Mouse (Mus musculus) liver, embryonic 16.5 days (tissue): ENCODE results near the gene Rnf130. TPM values are rescaled to one million over a fixed set of nuclear protein-coding genes. Genes with fewer than 3 reads are reported as not detected.
A peak's percentile ranks its signal among the peaks of the same experiment; 100 is the strongest.

ENCODE experiments used
- ATAC-seq: fragments of 200-750 bp; cut with Nextera tagmentation; 2 replicates; pipeline ENCODE4 v1.8.0; 2017; ENCODE audit warnings: low read depth, mild to moderate bottlenecking, moderate number of reproducible peaks, moderate library complexity
- H3K27ac ChIP-seq: fragments of 300-500 bp; sonication (generic); 2 replicates; pipeline ENCODE4 v1.5.1; 2014; ENCODE audit warnings: mild to moderate bottlenecking, low read length
- H3K27me3 ChIP-seq: fragments of 300-500 bp; sonication (generic); 2 replicates; pipeline ENCODE4 v1.6.1; 2014; ENCODE audit warnings: low read depth, low read length, mixed read lengths; ENCODE audit not compliant: control insufficient read depth, insufficient read depth
- H3K36me3 ChIP-seq: fragments of 300-500 bp; sonication (generic); 2 replicates; pipeline ENCODE4 v1.6.1; 2014; ENCODE audit warnings: mild to moderate bottlenecking; ENCODE audit not compliant: control insufficient read depth, insufficient read depth
- H3K4me1 ChIP-seq: fragments of 300-500 bp; sonication (generic); 2 replicates; pipeline ENCODE4 v1.6.1; 2014; ENCODE audit warnings: low read depth, low read length, mixed read lengths; ENCODE audit not compliant: control insufficient read depth
- H3K4me2 ChIP-seq: fragments of 300-500 bp; sonication (generic); 2 replicates; pipeline ENCODE4 v1.6.1; 2014; ENCODE audit warnings: low read depth, low read length, mixed read lengths
- H3K4me3 ChIP-seq: fragments of 300-500 bp; sonication (generic); 2 replicates; pipeline ENCODE4 v1.5.1; 2014; ENCODE audit warnings: low read depth, mild to moderate bottlenecking, low read length
- H3K9ac ChIP-seq: fragments of 300-500 bp; sonication (generic); 2 replicates; pipeline ENCODE4 v1.6.1; 2014; ENCODE audit warnings: low read depth, low read length
- H3K9me3 ChIP-seq: fragments of 300-500 bp; sonication (generic); replicated peaks from 2 replicates; pipeline ENCODE4 v1.6.1; 2016; ENCODE audit warnings: low read length; ENCODE audit not compliant: control insufficient read depth
- WGBS: fragments of 180-500 bp; shearing (Covaris S2); extraction: QIAGEN DNeasy Blood & Tissue Kit; methylation state at CpG from one replicate; pipeline ENCODE4 v1.1.7; 2014; ENCODE audit not compliant: insufficient replicate concordance; 5-methylcytosine and 5-hydroxymethylcytosine counted together
- polyA plus RNA-seq: library from polyadenylated mRNA; unstranded; fragments of >200 nt; fragmentation: Nextera tagmentation; extraction: Ambion mirVana; gene quantifications from 2 replicates; pipeline ENCODE4 v1.2.1, GENCODE M21; 2015

Gene Rnf130
- polyA plus RNA-seq, 1 experiment from 2014 or later = 21.9 TPM

DNA sequence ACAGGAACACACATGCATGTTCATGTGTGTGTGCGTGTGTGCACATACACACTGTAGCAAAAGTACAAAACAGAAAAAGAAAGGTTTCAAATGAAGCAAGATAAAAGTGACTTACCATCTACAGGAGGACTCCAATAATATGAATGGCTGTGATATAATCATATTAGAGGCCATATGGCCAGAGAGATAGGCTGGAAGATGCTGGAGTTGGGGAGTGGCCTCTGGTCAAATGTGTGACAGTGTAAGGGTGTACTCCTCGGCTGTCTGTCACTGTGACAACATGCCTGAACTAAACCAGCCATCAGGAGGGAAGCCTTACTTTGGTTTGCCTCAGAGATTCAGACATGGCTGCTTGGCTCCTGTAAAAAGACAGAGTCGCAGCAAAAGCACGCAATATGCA, 40.1 kb upstream of the Rnf130 start:
- H3K9ac ChIP-seq = peak overlapping the region; percentile 26
- H3K27ac ChIP-seq = peak overlapping the region; percentile 78
- H3K27me3 ChIP-seq = no peaks in the 10 kb centered on the region

DNA sequence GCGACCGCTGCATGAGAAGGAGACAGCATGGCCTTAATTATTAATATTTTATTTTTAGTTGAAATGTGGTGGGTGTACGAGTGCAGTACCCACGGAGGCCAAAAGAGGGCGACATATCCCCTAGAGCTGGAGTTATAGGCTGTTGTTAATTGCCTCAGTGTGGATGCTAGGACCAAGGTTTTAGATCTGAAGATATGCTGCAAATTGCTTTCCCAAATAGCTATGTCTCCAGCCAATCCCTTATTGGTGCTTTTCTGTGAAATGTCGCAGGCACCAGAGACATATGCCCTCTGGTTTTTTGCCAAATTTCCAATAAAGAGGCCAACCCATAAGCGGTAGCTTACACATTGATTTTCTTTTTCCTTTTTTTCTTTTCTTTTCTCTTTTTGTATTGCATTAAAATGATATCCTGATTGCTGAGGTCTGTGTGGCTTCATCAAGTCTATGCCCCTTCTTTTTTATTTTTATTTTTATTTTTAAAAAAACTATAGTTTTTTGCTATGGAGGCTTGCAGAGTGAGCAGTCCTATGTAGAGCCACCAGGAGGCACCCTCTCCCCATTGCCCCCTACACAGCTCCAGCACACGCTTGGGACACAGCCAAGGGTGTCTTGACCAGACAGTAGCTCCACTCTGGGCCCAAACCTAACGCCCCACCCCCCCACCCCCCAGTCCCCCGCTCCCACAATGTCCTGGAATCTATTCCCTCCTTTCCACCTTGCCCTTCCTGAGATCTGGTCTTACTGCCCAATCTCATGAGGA, 38.7 kb upstream of the Rnf130 start:
- H3K27ac ChIP-seq = no peak overlapping the region

More for the DNA sequence above, 40.1 kb upstream of the Rnf130 start:
- 47% methylated on average over 4 of the region's 4 CpGs for WGBS
- peak overlapping the region; percentile 30 for H3K4me2 ChIP-seq
- H3K9me3 ChIP-seq = no peaks in the 10 kb centered on the region
- H3K4me1 ChIP-seq = peaks cover 54% of the 10 kb centered on the region
- H3K36me3 ChIP-seq = no peaks in the 10 kb centered on the region
- 0 out of 2 replicates have a peak overlapping the region, but pooled peaks have one; percentile 2 for H3K4me3 ChIP-seq
- peak; percentile 84 for ATAC-seq

GRCm38 (mm10) chr11:49994536-49994935, 30.6 kb upstream of the Rnf130 start:
- Histone ChIP-seq H3K9ac (no peak overlapping the region), H3K27ac (no peak overlapping the region), H3K36me3 (no peaks in the 10 kb centered on the region), H3K4me1 (peaks cover 9% of the 10 kb centered on the region), H3K9me3 (no peaks in the 10 kb centered on the region), H3K4me3 (no peak overlapping the region), H3K4me2 (no peak overlapping the region), H3K27me3 (no peaks in the 10 kb centered on the region)
- peak; percentile 68 for ATAC-seq
- WGBS = 13% methylated on average over 2 of the region's 2 CpGs

More for the DNA sequence above, 38.7 kb upstream of the Rnf130 start:
- H3K27me3 ChIP-seq = no peaks in the 10 kb centered on the region
- H3K9ac ChIP-seq = no peak overlapping the region
- no peaks in the 10 kb centered on the region for H3K9me3 ChIP-seq
- H3K4me1 ChIP-seq = peaks cover 45% of the 10 kb centered on the region
- no peaks in the 10 kb centered on the region for H3K36me3 ChIP-seq
- WGBS = 13% methylated on average over 10 of the region's 10 CpGs
- peak; percentile 45 for ATAC-seq
- H3K4me2 ChIP-seq = no peak overlapping the region
- no peak overlapping the region for H3K4me3 ChIP-seq

GRCm38 (mm10) chr11:49996398-49996797, 28.7 kb upstream of the Rnf130 start:
- Histone ChIP-seq H3K4me2 (no peak overlapping the region), H3K9me3 (no peaks in the 10 kb centered on the region), H3K36me3 (no peaks in the 10 kb centered on the region), H3K9ac (no peak overlapping the region), H3K4me3 (no peak overlapping the region), H3K4me1 (peaks cover 9% of the 10 kb centered on the region), H3K27ac (no peak overlapping the region), H3K27me3 (no peaks in the 10 kb centered on the region)
- ATAC-seq = no peak
- WGBS = 35% methylated on average over 4 of the region's 4 CpGs

DNA sequence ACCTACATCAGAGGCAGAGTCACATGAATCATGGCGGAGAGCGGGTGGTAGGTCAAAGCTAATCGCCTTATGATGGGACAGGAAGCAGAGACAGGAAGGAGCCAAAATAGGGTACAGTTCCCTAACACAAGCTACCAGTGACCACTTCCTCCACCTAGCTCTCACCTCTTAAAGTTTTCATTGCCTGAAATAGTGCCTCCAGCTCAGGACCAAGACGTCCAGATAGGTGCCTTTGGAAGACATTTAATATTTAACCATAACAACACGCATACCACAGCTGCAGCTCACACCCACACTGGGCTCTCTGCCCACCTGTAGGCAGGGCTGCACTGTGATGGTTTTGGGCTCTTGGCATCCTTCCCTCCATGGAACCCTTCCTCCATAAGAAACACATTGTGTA, 27.8 kb upstream of the Rnf130 start:
- no peak overlapping the region; the same call in 1 of the 2 replicates for H3K4me2 ChIP-seq
- no peaks in the 10 kb centered on the region for H3K9me3 ChIP-seq
- H3K9ac ChIP-seq = no peak overlapping the region
- peaks cover 9% of the 10 kb centered on the region for H3K4me1 ChIP-seq
- no peak for ATAC-seq
- H3K4me3 ChIP-seq = no peak overlapping the region
- no peaks in the 10 kb centered on the region for H3K36me3 ChIP-seq
- 28% methylated on average over 5 of the region's 5 CpGs for WGBS
- H3K27ac ChIP-seq = no peak overlapping the region
- no peaks in the 10 kb centered on the region for H3K27me3 ChIP-seq

- ATAC-seq = no peak
- no peak overlapping the region for H3K4me2 ChIP-seq
- H3K27me3 ChIP-seq = no peaks in the 10 kb centered on the region
- H3K4me3 ChIP-seq = no peak overlapping the region
- H3K36me3 ChIP-seq = no peaks in the 10 kb centered on the region
- no peaks in the 10 kb centered on the region for H3K4me1 ChIP-seq
- H3K27ac ChIP-seq = no peak overlapping the region
- no peaks in the 10 kb centered on the region for H3K9me3 ChIP-seq
- H3K9ac ChIP-seq = no peak overlapping the region
- 27% methylated on average over 4 of the region's 4 CpGs for WGBS
Measured at GRCm38 (mm10) chr11:50002853-50003252, 22.3 kb upstream of the Rnf130 start.

DNA sequence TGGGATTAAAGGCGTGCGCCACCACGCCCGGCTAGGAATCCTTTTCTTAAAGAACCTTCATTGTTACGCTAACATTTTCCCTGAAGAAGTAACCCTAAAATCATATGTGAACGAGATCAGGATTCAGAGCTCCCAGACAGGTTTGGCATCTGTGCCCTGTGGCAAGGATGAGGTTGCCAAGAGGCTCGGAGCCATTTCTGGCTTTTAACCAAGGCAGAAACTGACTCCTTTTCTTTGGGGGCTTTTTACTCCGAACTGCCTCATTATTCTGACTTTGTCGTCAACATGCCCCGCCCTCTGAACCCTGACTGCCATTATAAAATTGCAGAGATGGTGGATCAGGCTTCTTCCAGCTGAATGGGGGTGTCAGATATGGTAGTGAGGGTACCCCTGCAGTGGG, 17.4 kb upstream of the Rnf130 start:
- no peaks in the 10 kb centered on the region for H3K36me3 ChIP-seq
- H3K4me3 ChIP-seq = no peak overlapping the region
- no peaks in the 10 kb centered on the region for H3K4me1 ChIP-seq
- no peaks in the 10 kb centered on the region for H3K27me3 ChIP-seq
- no peak overlapping the region for H3K9ac ChIP-seq
- H3K27ac ChIP-seq = no peak overlapping the region
- H3K9me3 ChIP-seq = no peaks in the 10 kb centered on the region
- H3K4me2 ChIP-seq = no peak overlapping the region
- ATAC-seq = no peak
- 73% methylated on average over 10 of the region's 10 CpGs for WGBS

DNA sequence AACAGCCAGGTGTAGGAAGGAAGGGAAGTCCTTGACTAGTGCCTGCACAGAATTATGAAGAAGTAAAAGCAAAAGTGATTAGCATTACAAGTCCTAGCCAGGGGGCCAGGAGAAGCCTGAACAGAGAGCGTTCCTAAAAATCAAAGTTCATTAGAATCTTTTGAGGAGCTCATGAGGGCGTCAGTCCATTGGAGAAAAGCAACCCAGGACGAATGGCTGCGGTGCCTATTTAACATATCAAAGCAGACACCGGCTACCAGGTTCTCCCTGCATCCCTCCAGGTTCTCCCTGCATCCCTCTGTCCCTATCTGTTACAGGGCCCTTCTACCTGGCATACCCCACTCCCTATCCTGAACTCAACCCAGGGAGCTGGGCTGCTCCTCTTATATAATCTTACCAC, 16.9 kb upstream of the Rnf130 start:
- no peaks in the 10 kb centered on the region for H3K4me1 ChIP-seq
- no peak for ATAC-seq
- H3K4me2 ChIP-seq = no peak overlapping the region
- WGBS = 61% methylated on average over 5 of the region's 5 CpGs
- H3K9me3 ChIP-seq = no peaks in the 10 kb centered on the region
- no peaks in the 10 kb centered on the region for H3K27me3 ChIP-seq
- no peak overlapping the region for H3K9ac ChIP-seq
- H3K27ac ChIP-seq = no peak overlapping the region
- H3K4me3 ChIP-seq = no peak overlapping the region
- no peaks in the 10 kb centered on the region for H3K36me3 ChIP-seq

- Histone ChIP-seq H3K4me3 (no peak overlapping the region), H3K36me3 (no peaks in the 10 kb centered on the region), H3K9me3 (no peaks in the 10 kb centered on the region), H3K9ac (no peak overlapping the region), H3K4me2 (no peak overlapping the region), H3K4me1 (no peaks in the 10 kb centered on the region), H3K27ac (no peak overlapping the region), H3K27me3 (no peaks in the 10 kb centered on the region)
- no peak for ATAC-seq
- 62% methylated on average over 6 of the region's 6 CpGs for WGBS
Measured at GRCm38 (mm10) chr11:50013016-50013415, 12.1 kb upstream of the Rnf130 start.
